Comparison of ENCODE assay signal across 8 mouse cellular contexts in genomic region chr14:53803698-53804620, GRCm38 (mm10).
DNase-seq lines count a peak whose midpoint lies in the region.

No protein-coding gene starts in this region.

- DNase-seq in gastrocnemius, adult 18-20 months (ENCODE audit: low spot score) = peak; percentile 34
- DNase-seq in gastrocnemius, postnatal 36 days = no peak
- DNase-seq in cerebellum, adult 8-10 months = peak; percentile 16
- peak; percentile 82 for DNase-seq in forelimb bud, embryonic 11.5 days (ENCODE audit: low read depth, low spot score)
- DNase-seq in induced T-regulatory cell, adult 2 months (ENCODE audit: low read depth) = peak; percentile 54
- DNase-seq in left cerebral cortex, adult 8-10 months (ENCODE audit: low spot score in 2 of 2) = peak; percentile 10
- DNase-seq in right cerebral cortex, postnatal 4 days = peak; percentile 53

- H3K4me3 ChIP-seq in megakaryocyte, embryonic 14.5 days (replicated peaks) = peak overlapping the region; percentile 78

- H3K36me3 ChIP-seq in megakaryocyte, embryonic 14.5 days (replicated peaks; ENCODE audit: low read length) = peaks cover 3% of the 10 kb centered on the region

- intact Hi-C loops in gastrocnemius, postnatal 36 days (cut with DNase I) = no loop called here

- no peaks in the 10 kb centered on the region for H3K27me3 ChIP-seq in megakaryocyte, embryonic 14.5 days (replicated peaks)

- peaks cover 73% of the 10 kb centered on the region for H3K4me1 ChIP-seq in megakaryocyte, embryonic 14.5 days

- no peaks in the 10 kb centered on the region for H3K9me3 ChIP-seq in megakaryocyte, embryonic 14.5 days

Comparison
In these comparisons a context has a peak if more than half of its experiments do, and no peak if none do; other contexts are left out.
1. DNase-seq: peak in gastrocnemius, adult 18-20 months (single experiment), cerebellum, adult 8-10 months (single experiment), forelimb bud, embryonic 11.5 days (single experiment), induced T-regulatory cell, adult 2 months (single experiment), left cerebral cortex, adult 8-10 months (2 of 2) and right cerebral cortex, postnatal 4 days (single experiment); none in gastrocnemius, postnatal 36 days (0 of 2).